Mouse (Mus musculus): ENCODE results near the gene Hist3h2a.

DNA sequence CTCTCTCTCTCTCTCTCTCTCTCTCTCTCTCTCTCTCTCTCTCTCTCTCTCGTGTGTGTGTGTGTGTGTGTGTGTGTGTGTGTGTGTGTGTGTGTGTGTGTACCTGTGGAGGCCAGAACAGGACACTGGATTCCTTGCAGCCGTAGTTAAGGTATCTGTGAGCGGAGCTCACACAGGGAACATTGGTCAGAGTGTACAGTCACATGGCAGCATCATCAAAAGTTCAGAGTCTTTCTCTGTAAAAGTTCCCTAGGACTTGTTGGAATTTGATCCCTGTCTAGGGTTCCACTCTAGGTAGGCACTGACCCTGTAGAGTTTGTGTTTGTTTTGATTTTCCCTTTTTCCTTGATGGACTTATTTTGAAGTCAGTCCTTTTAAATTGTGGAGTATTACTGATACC, 27.8 kb upstream of the Hist3h2a start:
- TF ChIP-seq POLR2AphosphoS2 (IDR thresholded peaks at IDR 0.05; ENCODE audit: insufficient read length, low read depth) (no peak), TCF3 (IDR thresholded peaks at IDR 0.05; ENCODE audit: insufficient read length, low read depth) (no peak), POLR2A (IDR thresholded peaks at IDR 0.05; ENCODE audit: insufficient read length, low read depth) (no peak), E2F4 (IDR thresholded peaks at IDR 0.05; ENCODE audit: insufficient read depth) (no peak)

Data from myocyte (in vitro differentiated cells).